Mouse (Mus musculus): ENCODE measurements around the gene Tigit.

Gene Tigit

DNA sequence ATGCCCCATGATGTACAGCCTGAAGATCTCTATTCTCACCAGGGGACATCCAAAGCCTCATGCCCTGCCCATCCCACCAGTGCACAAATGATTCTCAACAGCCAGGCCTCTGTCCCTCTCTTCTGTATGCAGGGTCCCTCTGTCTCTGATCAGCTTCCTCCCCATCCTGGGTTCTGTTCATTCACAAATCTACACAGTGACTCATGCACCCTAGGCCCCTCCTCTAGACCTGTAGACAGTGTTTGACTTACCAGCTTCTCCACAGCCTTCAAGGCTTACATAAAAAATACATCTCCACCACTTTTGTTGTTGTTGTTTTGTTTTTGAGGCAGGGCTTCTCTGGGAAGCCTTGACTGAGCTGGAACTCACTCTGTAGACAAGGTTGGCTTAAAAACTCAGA lies 915 bp upstream of the Tigit start:
- DNase-seq = no peak

GRCm38 (mm10) chr16:43662124-43663004 lies 1.6 kb downstream of the Tigit start:
- no peak for DNase-seq

DNA sequence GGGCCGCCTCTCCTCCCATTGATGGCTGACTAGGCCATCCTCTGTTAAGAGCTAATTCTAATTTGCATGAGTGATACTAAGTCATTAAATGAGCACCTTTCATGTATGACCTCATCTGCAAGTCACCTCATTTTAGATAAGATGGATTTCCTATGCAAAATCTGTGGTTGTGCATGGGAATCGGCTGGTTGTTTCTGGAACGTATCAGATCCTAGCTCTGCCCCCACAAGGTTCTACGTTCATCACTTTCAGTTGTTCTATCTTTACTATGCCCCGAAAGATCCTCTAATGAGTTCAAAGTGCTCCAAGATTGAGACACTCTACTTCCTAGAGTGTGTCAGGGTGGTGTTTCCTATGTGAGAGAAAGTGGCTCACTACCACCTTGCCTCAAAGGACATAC lies 2.4 kb downstream of the Tigit start:
- no peak for DNase-seq

- no peak for DNase-seq
Observed at GRCm38 (mm10) chr16:43655183-43655787, 8.7 kb downstream of the Tigit start.

DNA sequence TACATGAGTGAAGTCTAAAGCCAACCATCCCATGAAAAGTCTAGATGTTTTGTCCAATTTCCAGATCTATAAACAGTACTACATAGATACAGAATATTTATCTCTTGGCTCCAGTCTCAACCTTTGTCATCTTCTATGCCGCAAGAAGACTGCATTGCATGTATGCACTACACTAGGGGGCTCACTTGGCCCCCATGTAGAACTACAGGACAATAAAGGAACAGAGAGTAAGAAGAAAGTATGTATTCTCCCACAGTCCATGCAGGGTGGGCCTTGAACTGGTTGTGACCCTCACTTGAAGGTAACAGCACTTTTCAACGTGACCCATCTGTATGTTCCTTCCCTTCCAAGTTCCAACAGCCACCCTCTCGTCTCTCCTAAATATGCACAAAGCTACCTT lies 9.7 kb downstream of the Tigit start:
- no peak for DNase-seq

- DNase-seq = no peak
Observed at GRCm38 (mm10) chr16:43653288-43653687, 10.7 kb downstream of the Tigit start.

GRCm38 (mm10) chr16:43650355-43651080 lies 13.4 kb downstream of the Tigit start:
- DNase-seq = no peak

DNA sequence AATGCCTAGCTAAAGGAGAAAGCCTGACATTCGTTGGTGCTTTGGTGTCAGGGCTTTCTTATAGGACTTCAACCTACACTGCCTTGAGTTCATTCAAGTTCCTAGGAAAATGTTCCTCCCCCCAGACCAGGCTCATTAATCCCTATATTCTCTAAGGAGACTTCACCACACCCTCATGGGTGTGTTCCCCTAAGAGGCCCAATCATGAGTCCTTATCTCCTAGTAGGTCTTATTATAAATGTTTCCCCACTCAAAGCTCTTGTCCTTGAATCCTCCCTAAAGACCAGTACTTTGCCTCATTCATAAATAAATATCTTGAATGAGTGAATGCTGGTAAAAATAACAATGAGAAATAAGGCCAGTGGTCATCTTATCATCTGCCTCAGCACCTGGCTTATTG lies 16.3 kb downstream of the Tigit start:
- DNase-seq = no peak

- no peak for DNase-seq
Observed at GRCm38 (mm10) chr16:43646943-43647342, 17.0 kb downstream of the Tigit start.

GRCm38 (mm10) chr16:43645879-43646278 lies 18.1 kb downstream of the Tigit start:
- no peak for DNase-seq

- DNase-seq = no peak
Observed at GRCm38 (mm10) chr16:43641230-43641629, 22.7 kb downstream of the Tigit start.

DNA sequence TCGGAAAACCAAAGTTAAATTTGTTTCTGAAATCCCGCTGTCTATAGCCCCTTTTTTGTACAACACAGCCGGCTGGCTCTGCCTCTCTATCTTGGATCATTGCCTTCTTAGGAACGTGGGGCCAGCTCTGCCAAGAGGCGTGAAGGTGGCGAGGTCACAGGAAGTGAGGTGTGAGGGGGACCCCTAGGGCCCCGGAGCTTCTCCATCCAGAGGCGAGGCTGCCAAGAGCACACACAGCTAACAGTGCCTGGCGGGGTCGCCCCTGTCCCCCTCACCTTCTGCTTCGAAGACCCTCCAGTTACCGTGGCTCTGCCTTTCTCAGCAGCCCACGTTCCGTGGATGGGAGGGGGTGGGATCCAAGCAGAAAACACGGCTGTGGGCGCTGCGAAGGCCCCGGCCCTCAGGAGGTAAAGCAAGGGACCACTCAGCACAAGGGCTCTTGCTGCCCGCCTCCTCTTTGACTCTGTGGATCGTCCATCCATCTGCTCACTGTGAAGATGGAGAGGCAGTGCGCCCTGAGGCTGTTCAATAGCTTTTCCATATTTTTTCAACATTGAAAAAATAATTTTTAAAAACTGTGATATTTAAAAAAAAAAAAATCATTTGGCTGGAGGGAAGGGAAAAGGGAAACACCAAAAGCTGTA lies 25.4 kb downstream of the Tigit start:
- DNase-seq = peak; percentile 44

DNA sequence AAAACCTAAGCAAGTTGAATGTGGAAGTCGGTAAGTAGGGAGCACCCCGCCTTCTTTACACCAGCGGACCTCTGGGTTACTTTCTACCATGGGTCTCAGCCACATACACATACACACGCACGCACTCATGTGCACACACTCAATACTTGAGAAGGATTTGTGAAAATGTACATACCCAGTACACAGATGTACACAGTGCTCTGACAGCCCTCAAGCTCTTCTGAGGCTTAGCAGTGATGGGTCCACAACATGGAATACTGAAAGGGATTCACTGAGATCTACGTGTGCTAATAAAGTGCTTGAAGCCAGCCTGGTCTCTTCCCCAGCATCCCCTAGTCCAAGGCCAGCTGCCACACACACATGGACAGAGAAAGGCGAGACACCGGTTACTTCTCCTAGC lies 26.7 kb downstream of the Tigit start:
- DNase-seq = no peak

GRCm38 (mm10) chr16:43634037-43634436 lies 29.9 kb downstream of the Tigit start:
- DNase-seq = no peak

- DNase-seq = no peak
Observed at GRCm38 (mm10) chr16:43631758-43632157, 32.2 kb downstream of the Tigit start.

- no peak for DNase-seq
Observed at GRCm38 (mm10) chr16:43628662-43629061, 35.3 kb downstream of the Tigit start.

- DNase-seq = no peak
Observed at GRCm38 (mm10) chr16:43625956-43626355, 38.0 kb downstream of the Tigit start.

GRCm38 (mm10) chr16:43625289-43625688 lies 38.7 kb downstream of the Tigit start:
- DNase-seq = no peak

DNA sequence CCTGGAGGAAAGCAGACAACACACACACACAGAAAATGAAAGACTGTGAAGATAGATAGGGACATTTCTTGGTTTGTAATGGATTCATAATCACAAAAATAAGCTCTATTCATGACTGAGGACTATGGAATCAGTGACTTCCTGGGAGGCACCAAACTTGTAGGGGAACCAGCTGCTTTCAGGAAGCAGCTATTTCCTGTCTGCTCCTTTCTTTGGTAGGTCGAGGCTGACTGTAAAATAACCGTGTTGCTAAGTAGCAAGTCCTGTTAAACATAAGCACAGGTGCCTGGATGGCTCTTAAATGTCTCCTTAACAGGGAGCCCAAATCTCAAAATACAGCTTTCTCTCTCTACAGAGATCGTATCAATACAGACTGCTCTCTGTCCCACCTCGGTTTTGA lies 39.1 kb downstream of the Tigit start:
- no peak for DNase-seq

DNA sequence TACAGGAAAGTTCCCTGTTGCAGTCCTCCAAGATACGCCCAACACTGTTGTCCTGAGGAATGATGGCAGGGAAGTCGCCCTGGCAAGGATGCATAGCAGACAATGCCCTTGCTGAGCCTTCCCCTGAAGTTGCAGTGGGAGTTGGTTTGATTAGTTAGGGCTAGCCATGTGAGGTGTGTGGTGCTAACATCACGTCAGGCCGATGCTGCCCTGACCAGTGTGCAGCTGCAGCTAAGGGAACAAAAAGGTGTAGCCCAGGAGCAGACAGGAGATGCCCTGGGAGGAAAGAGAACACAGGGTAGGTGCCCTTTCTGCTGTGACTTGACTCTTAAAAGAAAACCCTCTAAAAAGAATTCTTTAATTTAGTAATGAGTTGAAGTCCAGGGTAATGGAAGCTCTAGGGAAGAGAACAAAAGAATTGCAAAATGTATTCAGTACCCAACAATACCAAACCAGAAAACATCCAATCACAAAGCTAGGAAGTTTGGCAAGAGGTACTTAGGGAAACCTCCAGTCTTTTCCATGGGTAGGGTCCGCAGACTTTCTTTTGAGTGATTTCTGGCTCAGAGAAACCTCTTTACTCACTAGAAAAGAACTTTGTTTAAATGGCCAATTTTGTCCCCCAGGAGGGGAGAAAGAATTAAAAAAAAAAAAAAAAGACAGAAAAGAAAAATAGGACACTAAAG lies 40.5 kb downstream of the Tigit start:
- no peak for DNase-seq

DNA sequence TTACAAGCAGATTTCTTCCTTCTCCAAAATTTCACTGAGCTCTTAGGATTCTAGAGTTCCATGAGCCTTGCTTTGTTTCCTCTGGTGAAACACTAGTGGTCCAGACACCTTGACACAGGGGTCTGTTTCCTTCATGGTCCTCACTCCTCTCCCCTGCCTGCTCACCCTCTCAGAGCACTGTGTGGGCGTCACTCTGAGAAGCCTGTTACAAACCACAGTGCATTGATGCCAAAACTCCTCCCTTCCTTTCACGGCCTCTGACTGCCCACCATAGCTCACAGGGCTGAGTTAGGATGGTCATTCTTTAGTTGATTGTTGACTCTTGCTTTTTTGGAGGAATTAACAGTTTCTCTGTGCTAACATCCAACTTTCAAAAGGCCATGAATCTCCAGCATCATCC lies 43.6 kb downstream of the Tigit start:
- no peak for DNase-seq

DNA sequence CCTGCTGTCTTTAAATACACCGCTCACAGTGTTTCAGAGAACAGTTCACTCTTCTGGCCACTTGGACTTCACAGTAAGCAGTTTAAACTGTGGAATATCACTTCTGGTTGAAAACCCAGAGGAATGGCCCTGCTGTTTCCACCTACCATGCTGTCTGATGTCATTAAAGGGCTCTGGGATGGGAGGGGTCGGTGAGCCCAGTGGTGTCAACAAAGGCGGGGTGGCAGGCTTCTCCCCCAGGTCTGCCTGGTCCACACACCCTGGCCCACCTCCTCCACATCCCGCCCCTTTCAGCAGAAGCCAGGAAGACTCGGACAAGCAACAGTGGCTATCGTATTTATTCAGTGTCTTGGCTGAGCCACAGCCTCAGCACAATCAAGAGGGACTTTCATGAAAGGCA lies 44.7 kb downstream of the Tigit start:
- no peak for DNase-seq

DNA sequence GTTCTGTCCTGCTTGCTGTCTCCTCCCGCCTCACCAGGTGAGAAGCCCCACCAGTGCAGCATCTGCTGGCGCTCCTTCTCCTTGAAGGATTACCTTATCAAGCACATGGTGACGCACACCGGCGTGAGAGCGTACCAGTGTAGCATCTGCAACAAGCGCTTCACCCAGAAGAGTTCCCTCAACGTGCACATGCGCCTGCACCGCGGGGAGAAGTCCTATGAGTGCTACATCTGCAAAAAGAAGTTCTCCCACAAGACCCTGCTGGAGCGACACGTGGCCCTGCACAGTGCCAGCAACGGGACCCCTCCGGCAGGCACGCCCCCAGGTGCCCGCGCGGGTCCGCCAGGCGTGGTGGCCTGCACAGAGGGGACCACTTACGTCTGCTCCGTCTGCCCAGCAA lies 45.7 kb downstream of the Tigit start:
- no peak for DNase-seq
